Mouse (Mus musculus): ENCODE measurements at regions not wholly inside any gene's neighbourhood (a gene's known extent, or its start where the extent isn't known, plus 50 kb on each side); places are given as distances from the start of the nearest gene placed in this dataset.

DNA sequence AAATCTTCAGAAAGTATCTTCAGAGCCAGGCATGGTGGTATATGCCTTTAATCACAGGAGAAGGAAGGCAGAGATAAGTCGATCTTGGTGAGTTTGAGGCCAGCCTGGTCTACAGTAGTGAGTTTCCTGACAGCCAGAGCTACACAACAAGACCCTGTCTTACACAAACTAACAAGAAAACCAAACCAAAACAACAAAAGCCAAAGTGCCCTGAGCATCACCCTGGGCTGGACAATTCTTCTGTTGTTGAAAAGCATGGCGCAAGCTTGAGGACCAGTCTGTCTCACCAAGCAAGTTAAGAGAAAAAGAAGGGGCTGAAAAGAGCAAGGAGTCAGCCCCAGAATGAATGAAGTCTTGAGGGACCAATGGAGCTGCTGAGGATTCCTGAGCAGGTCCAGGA lies 473.4 kb downstream of the Ttll7 start:
- no peaks in the 10 kb centered on the region for H3K36me3 ChIP-seq (ENCODE audit: control insufficient read depth, insufficient read depth, low read length, poor library complexity, severe bottlenecking)
- in situ Hi-C loops (cut with MboI; ENCODE audit: low sequenced_read_pairs in 2 of 2, unreplicated experiment in 2 of 2), result no loop called here
- no peaks in the 10 kb centered on the region for H3K4me1 ChIP-seq (ENCODE audit: control insufficient read depth in 2 of 2, insufficient read depth in 2 of 2, low read length in 2 of 2, poor library complexity in 1 of 2)
- TF ChIP-seq MAFK (IDR thresholded peaks at IDR 0.05; ENCODE audit: insufficient read depth, low read depth, low read length) (no peak), ZNF384 (IDR thresholded peaks at IDR 0.05; ENCODE audit: low read depth, low read length) (no peak), CHD2 (IDR thresholded peaks at IDR 0.05; ENCODE audit: low read depth, low read length) (no peak), ZC3H11A (IDR thresholded peaks at IDR 0.05; ENCODE audit: borderline replicate concordance, low read depth, low read length) (no peak), HCFC1 (IDR thresholded peaks at IDR 0.05; ENCODE audit: borderline replicate concordance, insufficient read depth, low read length) (no peak)
- H3K4me3 ChIP-seq (ENCODE audit: insufficient read depth in 1 of 2, low read depth in 1 of 2, low read length in 2 of 2, poor library complexity in 1 of 2, severe bottlenecking in 1 of 2), result no peak overlapping the region
- H3K9me3 ChIP-seq (ENCODE audit: control insufficient read depth, insufficient read depth, low read depth, low read length), result no peaks in the 10 kb centered on the region
- DNase-seq (ENCODE audit: low read depth, low spot score), result no peak
- H3K27ac ChIP-seq (ENCODE audit: insufficient read depth, low read depth, low read length, poor library complexity, severe bottlenecking), result no peak overlapping the region
- no peak overlapping the region for H3K9ac ChIP-seq (ENCODE audit: insufficient read depth, low read depth, low read length, poor library complexity, severe bottlenecking)

DNA sequence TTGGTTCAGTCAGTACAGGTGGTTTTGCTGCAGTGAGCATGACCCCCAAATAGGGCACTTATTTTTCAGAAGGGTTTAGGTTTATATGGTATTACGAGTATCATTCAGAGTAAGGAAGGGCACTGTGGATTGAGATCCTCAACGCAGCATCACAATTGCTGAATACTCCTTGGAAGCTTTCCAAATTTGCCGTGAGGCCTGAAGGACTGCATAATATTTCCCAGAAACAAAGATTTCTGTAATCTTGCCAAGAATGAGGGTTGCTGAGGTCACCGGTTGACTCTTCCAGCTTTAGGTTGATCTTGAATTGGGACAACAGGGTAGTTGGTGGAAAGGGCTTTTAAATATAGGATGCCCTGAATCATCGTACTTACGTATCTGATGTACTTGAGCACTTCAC lies 482.1 kb downstream of the Ttll7 start:
- no peak for DNase-seq (ENCODE audit: low read depth, low spot score)
- H3K27ac ChIP-seq (ENCODE audit: insufficient read depth, low read depth, low read length, poor library complexity, severe bottlenecking), result no peak overlapping the region

DNA sequence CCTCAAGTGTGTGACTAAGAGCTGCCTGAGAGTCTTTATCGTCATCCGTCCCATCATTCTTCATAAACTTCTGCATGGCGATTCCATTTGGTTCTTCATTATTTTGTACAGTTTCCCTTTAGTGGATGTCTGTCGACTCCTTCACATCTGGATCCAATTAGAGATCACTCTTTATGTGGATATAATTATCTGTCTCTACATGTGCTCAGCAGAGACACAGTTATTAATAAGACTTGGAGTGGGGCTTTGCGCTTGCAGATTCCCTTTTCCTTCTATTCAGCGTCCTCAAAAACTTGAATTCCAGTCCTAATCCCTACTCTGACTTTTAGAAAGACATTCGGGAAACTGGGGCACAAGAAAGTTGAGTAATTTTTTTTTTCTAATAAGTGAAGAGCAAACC lies 483.1 kb downstream of the Ttll7 start:
- Histone ChIP-seq H3K9me3 (ENCODE audit: control insufficient read depth, insufficient read depth, low read depth, low read length) (no peaks in the 10 kb centered on the region), H3K36me3 (ENCODE audit: control insufficient read depth, insufficient read depth, low read length, poor library complexity, severe bottlenecking) (no peaks in the 10 kb centered on the region), H3K9ac (ENCODE audit: insufficient read depth, low read depth, low read length, poor library complexity, severe bottlenecking) (no peak overlapping the region), H3K4me3 (ENCODE audit: insufficient read depth in 1 of 2, low read depth in 1 of 2, low read length in 2 of 2, poor library complexity in 1 of 2, severe bottlenecking in 1 of 2) (no peak overlapping the region), H3K27ac (ENCODE audit: insufficient read depth, low read depth, low read length, poor library complexity, severe bottlenecking) (no peak overlapping the region), H3K4me1 (ENCODE audit: control insufficient read depth in 2 of 2, insufficient read depth in 2 of 2, low read length in 2 of 2, poor library complexity in 1 of 2) (no peaks in the 10 kb centered on the region)
- in situ Hi-C loops (cut with MboI; ENCODE audit: low sequenced_read_pairs in 2 of 2, unreplicated experiment in 2 of 2), result no loop called here
- no peak for DNase-seq (ENCODE audit: low read depth, low spot score)
- TF ChIP-seq CHD2 (IDR thresholded peaks at IDR 0.05; ENCODE audit: low read depth, low read length) (no peak), MAFK (IDR thresholded peaks at IDR 0.05; ENCODE audit: insufficient read depth, low read depth, low read length) (no peak), ZNF384 (IDR thresholded peaks at IDR 0.05; ENCODE audit: low read depth, low read length) (no peak), HCFC1 (IDR thresholded peaks at IDR 0.05; ENCODE audit: borderline replicate concordance, insufficient read depth, low read length) (no peak), ZC3H11A (IDR thresholded peaks at IDR 0.05; ENCODE audit: borderline replicate concordance, low read depth, low read length) (no peak)

More for the DNA sequence above, 482.1 kb downstream of the Ttll7 start:
- in situ Hi-C loops (cut with MboI; ENCODE audit: low sequenced_read_pairs in 2 of 2, unreplicated experiment in 2 of 2), result no loop called here
- no peaks in the 10 kb centered on the region for H3K36me3 ChIP-seq (ENCODE audit: control insufficient read depth, insufficient read depth, low read length, poor library complexity, severe bottlenecking)
- no peaks in the 10 kb centered on the region for H3K9me3 ChIP-seq (ENCODE audit: control insufficient read depth, insufficient read depth, low read depth, low read length)
- no peak overlapping the region for H3K9ac ChIP-seq (ENCODE audit: insufficient read depth, low read depth, low read length, poor library complexity, severe bottlenecking)
- no peaks in the 10 kb centered on the region for H3K4me1 ChIP-seq (ENCODE audit: control insufficient read depth in 2 of 2, insufficient read depth in 2 of 2, low read length in 2 of 2, poor library complexity in 1 of 2)
- TF ChIP-seq MAFK (IDR thresholded peaks at IDR 0.05; ENCODE audit: insufficient read depth, low read depth, low read length) (no peak), ZC3H11A (IDR thresholded peaks at IDR 0.05; ENCODE audit: borderline replicate concordance, low read depth, low read length) (no peak), CHD2 (IDR thresholded peaks at IDR 0.05; ENCODE audit: low read depth, low read length) (no peak), ZNF384 (IDR thresholded peaks at IDR 0.05; ENCODE audit: low read depth, low read length) (no peak), HCFC1 (IDR thresholded peaks at IDR 0.05; ENCODE audit: borderline replicate concordance, insufficient read depth, low read length) (no peak)
- H3K4me3 ChIP-seq (ENCODE audit: insufficient read depth in 1 of 2, low read depth in 1 of 2, low read length in 2 of 2, poor library complexity in 1 of 2, severe bottlenecking in 1 of 2), result no peak overlapping the region

DNA sequence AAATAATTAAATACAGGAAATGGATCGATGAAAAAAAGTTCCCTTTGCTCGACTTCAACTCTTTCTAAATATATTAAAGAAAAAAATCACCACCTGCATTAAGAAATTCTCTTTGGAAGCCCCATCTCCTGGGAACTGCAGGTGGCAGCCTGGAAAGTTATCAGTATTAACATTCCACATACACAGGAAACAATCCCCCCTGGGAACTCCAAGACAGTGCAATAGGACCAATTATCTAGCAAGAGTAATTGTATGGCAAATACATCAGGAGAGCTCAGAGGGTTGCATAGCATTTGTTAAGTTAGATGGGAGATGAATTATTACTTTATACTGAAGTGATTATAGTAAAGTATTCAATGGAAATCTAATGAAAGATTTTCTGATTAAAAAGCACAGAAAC lies 487.3 kb downstream of the Ttll7 start:
- Histone ChIP-seq H3K9ac (ENCODE audit: insufficient read depth, low read depth, low read length, poor library complexity, severe bottlenecking) (no peak overlapping the region), H3K27ac (ENCODE audit: insufficient read depth, low read depth, low read length, poor library complexity, severe bottlenecking) (no peak overlapping the region), H3K4me1 (ENCODE audit: control insufficient read depth in 2 of 2, insufficient read depth in 2 of 2, low read length in 2 of 2, poor library complexity in 1 of 2) (no peaks in the 10 kb centered on the region), H3K36me3 (ENCODE audit: control insufficient read depth, insufficient read depth, low read length, poor library complexity, severe bottlenecking) (no peaks in the 10 kb centered on the region), H3K4me3 (ENCODE audit: insufficient read depth in 1 of 2, low read depth in 1 of 2, low read length in 2 of 2, poor library complexity in 1 of 2, severe bottlenecking in 1 of 2) (no peak overlapping the region), H3K9me3 (ENCODE audit: control insufficient read depth, insufficient read depth, low read depth, low read length) (no peaks in the 10 kb centered on the region)
- no peak for DNase-seq (ENCODE audit: low read depth, low spot score)
- TF ChIP-seq MAFK (IDR thresholded peaks at IDR 0.05; ENCODE audit: insufficient read depth, low read depth, low read length), result no peak
- TF ChIP-seq ZC3H11A (IDR thresholded peaks at IDR 0.05; ENCODE audit: borderline replicate concordance, low read depth, low read length), result no peak
- no peak for TF ChIP-seq HCFC1 (IDR thresholded peaks at IDR 0.05; ENCODE audit: borderline replicate concordance, insufficient read depth, low read length)
- no peak for TF ChIP-seq CHD2 (IDR thresholded peaks at IDR 0.05; ENCODE audit: low read depth, low read length)
- TF ChIP-seq ZNF384 (IDR thresholded peaks at IDR 0.05; ENCODE audit: low read depth, low read length), result no peak
- in situ Hi-C loops (cut with MboI; ENCODE audit: low sequenced_read_pairs in 2 of 2, unreplicated experiment in 2 of 2), result no loop called here

All from ES-E14 (cell line).